Comparison of ENCODE assay signal across 8 mouse cellular contexts in genomic region chr12:81779831-81780230, GRCm38 (mm10). TPM values are rescaled to one million over a fixed set of nuclear protein-coding genes. Genes with fewer than 3 reads are reported as not detected.
DNase-seq lines count a peak whose midpoint lies in the region; ATAC-seq lines count a peak whose summit lies in the region.

No protein-coding gene starts in this region.

- no peak overlapping the region for H3K27ac ChIP-seq in forebrain, embryonic 11.5 days (ENCODE audit: low read depth, low read length)
- 0 out of 2 replicates have a peak overlapping the region, but pooled peaks have one; percentile 14 for H3K27ac ChIP-seq in kidney, embryonic 16.5 days (ENCODE audit: low read length)
- H3K27ac ChIP-seq in macrophage, result no peak overlapping the region

- 0 out of 2 replicates have a peak overlapping the region, but pooled peaks have one; percentile 14 for H3K9ac ChIP-seq in forebrain, embryonic 11.5 days (ENCODE audit: low read length)
- peak overlapping the region; percentile 75; the same call in 1 of the 2 replicates for H3K9ac ChIP-seq in kidney, embryonic 16.5 days (replicated peaks; ENCODE audit: low read length)

- no peak for ATAC-seq in forebrain, embryonic 11.5 days (replicated peaks; ENCODE audit: low FRiP score)
- no peak for ATAC-seq in kidney, embryonic 16.5 days (ENCODE audit: low FRiP score, low TSS enrichment)
- no peak for ATAC-seq in erythroblast, adult 5-6 weeks (replicated peaks; ENCODE audit: low FRiP score, poor library complexity, severe bottlenecking)

- peak overlapping the region; percentile 83 for H3K4me2 ChIP-seq in forebrain, embryonic 11.5 days (ENCODE audit: low read depth, low read length, severe bottlenecking)
- H3K4me2 ChIP-seq in kidney, embryonic 16.5 days (replicated peaks; ENCODE audit: low read depth, low read length), result peak overlapping the region; percentile 90

- peaks cover 4% of the 10 kb centered on the region; the same call in 1 of the 2 replicates for H3K27me3 ChIP-seq in forebrain, embryonic 11.5 days (ENCODE audit: control insufficient read depth, insufficient read depth, low read length)
- H3K27me3 ChIP-seq in kidney, embryonic 16.5 days (ENCODE audit: insufficient read depth, low read length), result peaks cover 31% of the 10 kb centered on the region

- H3K4me1 ChIP-seq in forebrain, embryonic 11.5 days (replicated peaks; ENCODE audit: control insufficient read depth, insufficient read depth, low read length), result 0 out of 2 replicates have a peak, but pooled peaks cover 2% of the 10 kb centered on the region
- peaks cover 9% of the 10 kb centered on the region for H3K4me1 ChIP-seq in kidney, embryonic 16.5 days (ENCODE audit: insufficient read depth, low read length)

- peak overlapping the region; percentile 79 for H3K4me3 ChIP-seq in forebrain, embryonic 11.5 days (ENCODE audit: low read depth, low read length)
- H3K4me3 ChIP-seq in kidney, embryonic 16.5 days (ENCODE audit: low read length), result peak overlapping the region; percentile 70
- peak overlapping the region; percentile 7; the same call in 1 of the 2 replicates for H3K4me3 ChIP-seq in macrophage (ENCODE audit: inconsistent target)

- DNase-seq in CD4-positive, CD25-positive, alpha-beta regulatory T cell, adult 2 months (ENCODE audit: low read depth, low spot score), result peak; percentile 73
- peak; percentile 31 for DNase-seq in MN1 (ENCODE audit: low spot score)
- no peak for DNase-seq in forebrain, embryonic 11.5 days (ENCODE audit: low spot score)
- peak; percentile 21 for DNase-seq in thymus, postnatal 25 days
- DNase-seq in frontal cortex, postnatal 25 days (ENCODE audit: low spot score in 2 of 2), result no peak

- H3K36me3 ChIP-seq in forebrain, embryonic 11.5 days (ENCODE audit: control insufficient read depth, insufficient read depth, low read length), result no peaks in the 10 kb centered on the region
- H3K36me3 ChIP-seq in kidney, embryonic 16.5 days (ENCODE audit: insufficient read depth, low read length), result no peaks in the 10 kb centered on the region
- H3K36me3 ChIP-seq in macrophage (ENCODE audit: inconsistent target), result no peaks in the 10 kb centered on the region

- no peaks in the 10 kb centered on the region for H3K9me3 ChIP-seq in forebrain, embryonic 11.5 days (ENCODE audit: control insufficient read depth, low read length)
- H3K9me3 ChIP-seq in kidney, embryonic 16.5 days (ENCODE audit: low read length), result no peaks in the 10 kb centered on the region

- 6% methylated on average over 11 of the region's 12 CpGs for WGBS in forebrain, embryonic 11.5 days
- WGBS in kidney, embryonic 16.5 days, result 5% methylated on average over 12 of the region's 12 CpGs
- 27% methylated on average over 10 of the region's 12 CpGs for WGBS in macrophage (ENCODE audit: missing documents)

- peaks cover 6% of the 10 kb centered on the region; the same call in 1 of the 2 replicates for H3K79me2 ChIP-seq in macrophage (ENCODE audit: inconsistent target)

RNA-seq across cellular contexts. Expression of gene Map3k9, which starts 1.1 kb away (rescaled TPM):
- 3.0 and 3.9 TPM in 2 replicates for polyA plus RNA-seq in forebrain, embryonic 11.5 days (2014; fragmentation: Nextera tagmentation; extraction: Ambion mirVana)
- 0.73 and 0.97 TPM in 2 replicates for polyA plus RNA-seq in kidney, embryonic 16.5 days (2015; fragmentation: Nextera tagmentation; extraction: Ambion mirVana)
- total RNA-seq in macrophage (2018; cell fraction: chromatin; rRNA removed), result 10 to 100 TPM in 2 of 26 experiments, 1 to 10 TPM in 17, under 1 TPM in 7; 0.41 to 11.4 (median 4.2) TPM
- 1 to 10 TPM; 1.3 to 4.3 (median 2.6) TPM for total RNA-seq in macrophage (2018; cell fraction: cytosol; rRNA removed)
- 10 to 100 TPM in 1 of 26 experiments, 1 to 10 TPM in 25; 1.2 to 11.2 (median 3.7) TPM for total RNA-seq in macrophage (2018; cell fraction: nucleus; rRNA removed)
- polyA plus RNA-seq in macrophage (2018), result 2.1 to 3.5 TPM (median 2.4 TPM) in 3 replicates
- total RNA-seq in erythroblast, adult 5-6 weeks (2015; ENCODE audit: low replicate concordance), result 0.58 and 4.8 TPM in 2 replicates
- 1.5 and 1.6 TPM in 2 replicates for total RNA-seq in erythroblast, adult 5-6 weeks (2017; ENCODE audit: low replicate concordance)

Comparison
In these comparisons a context has a peak if more than half of its experiments do, and no peak if none do; other contexts are left out.
1. DNase-seq: peak in CD4-positive, CD25-positive, alpha-beta regulatory T cell, adult 2 months (single experiment), MN1 (single experiment) and thymus, postnatal 25 days (single experiment); none in forebrain, embryonic 11.5 days (single experiment) and frontal cortex, postnatal 25 days (0 of 2).
2. H3K4me3 ChIP-seq: peak in every context shown above with its lines; median percentile 79 in forebrain, embryonic 11.5 days; 70 in kidney, embryonic 16.5 days; 7 in macrophage.